Mouse (Mus musculus): ENCODE data around the gene Smyd3.

GRCm38 (mm10) chr1:179108759-179109158 lies 409.1 kb downstream of the Smyd3 start:
- TF ChIP-seq CTCF (IDR thresholded peaks at IDR 0.05; ENCODE audit: low read depth, low read length) = no peak
- no peak for TF ChIP-seq POLR2A (IDR thresholded peaks at IDR 0.05; ENCODE audit: extremely low read depth, insufficient read depth, low read length)

Data from liver, adult 2 months (tissue).